Mouse (Mus musculus) brain, adult 2 months (tissue): ENCODE measurements around the gene Plekhg2.

ENCODE experiments used
- DNase-seq: peaks from one replicate; pipeline ENCODE4 v3.0.0; 2011; ENCODE audit warnings: low read depth, low spot score

Plekhg2 gene

DNA sequence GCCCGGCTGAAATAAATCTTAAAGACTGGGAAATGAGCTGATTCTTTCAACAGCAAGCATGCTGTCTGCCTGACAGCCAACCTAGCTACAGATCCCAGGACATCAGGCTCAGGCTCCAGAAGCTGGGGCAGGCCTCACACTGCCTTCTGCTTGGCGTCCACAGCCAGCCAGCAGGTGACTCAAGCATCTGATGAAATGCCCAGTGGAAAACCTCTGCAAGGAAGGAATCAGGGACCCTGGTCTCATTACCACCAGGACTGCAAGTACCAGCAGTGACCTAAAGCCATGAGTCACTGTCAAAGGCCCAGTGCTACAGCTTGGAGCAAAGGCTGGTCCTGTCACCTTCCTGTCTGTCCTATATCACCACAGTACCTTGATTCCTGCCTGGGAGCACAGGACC, 36.9 kb downstream of the Plekhg2 start:
- DNase-seq: no peak

DNA sequence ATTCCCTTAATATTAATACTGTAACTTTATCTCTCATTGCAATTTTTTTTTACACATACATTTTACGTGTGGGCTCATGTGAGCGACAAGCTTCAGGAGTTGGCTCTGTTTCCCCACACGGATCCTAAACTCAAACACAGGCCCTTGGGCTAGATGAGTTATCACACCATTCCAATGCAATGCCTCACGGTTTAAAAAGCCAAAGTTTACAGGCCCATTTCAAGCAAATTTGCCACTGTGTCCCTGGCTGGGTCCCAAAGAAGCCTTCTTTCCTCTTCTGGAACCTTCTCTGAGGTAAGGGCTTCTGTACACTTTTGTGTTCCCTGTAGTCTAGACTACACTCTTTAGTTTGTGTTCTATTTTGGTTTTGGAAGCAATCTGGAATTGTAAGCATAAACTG, 37.9 kb downstream of the Plekhg2 start:
- no peak for DNase-seq

DNA sequence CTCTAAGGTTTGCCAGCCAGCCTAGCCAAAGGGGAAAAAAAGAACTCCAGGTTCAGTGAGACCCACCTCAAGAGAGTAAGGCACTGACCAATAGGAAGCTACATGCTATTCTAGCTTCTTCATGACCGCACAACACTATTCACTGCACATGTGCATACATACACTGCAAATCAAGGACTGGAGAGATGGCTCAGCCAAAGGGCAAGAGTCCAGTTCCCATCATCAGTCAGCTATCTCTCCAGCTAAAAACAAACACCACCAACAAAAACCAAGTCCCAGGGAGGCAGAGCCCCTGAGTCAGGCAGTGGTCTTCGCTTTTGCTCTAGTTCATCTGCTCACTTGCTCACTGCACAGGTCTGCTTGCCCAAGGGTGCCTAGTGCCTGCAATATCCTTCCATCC, 44.1 kb downstream of the Plekhg2 start:
- no peak for DNase-seq

DNA sequence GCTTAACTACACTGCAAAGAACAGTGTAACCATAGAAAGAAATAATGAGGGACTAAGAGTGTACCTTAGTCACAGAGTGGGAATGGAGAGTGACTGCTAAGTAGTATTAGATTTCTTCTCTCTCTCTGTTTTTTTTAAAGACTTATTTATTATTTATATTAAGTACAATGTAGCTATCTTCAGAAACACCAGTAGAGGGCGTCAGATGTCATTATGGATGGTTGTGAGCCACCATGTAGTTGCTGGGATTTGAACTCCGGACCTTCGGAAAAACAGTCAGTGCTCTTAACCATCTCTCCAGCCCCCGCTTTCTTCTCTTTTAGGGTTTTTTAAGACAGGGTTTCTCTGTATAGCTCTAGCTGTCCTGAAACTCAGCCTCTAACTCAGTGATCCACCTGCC, 45.9 kb downstream of the Plekhg2 start:
- DNase-seq: no peak

DNA sequence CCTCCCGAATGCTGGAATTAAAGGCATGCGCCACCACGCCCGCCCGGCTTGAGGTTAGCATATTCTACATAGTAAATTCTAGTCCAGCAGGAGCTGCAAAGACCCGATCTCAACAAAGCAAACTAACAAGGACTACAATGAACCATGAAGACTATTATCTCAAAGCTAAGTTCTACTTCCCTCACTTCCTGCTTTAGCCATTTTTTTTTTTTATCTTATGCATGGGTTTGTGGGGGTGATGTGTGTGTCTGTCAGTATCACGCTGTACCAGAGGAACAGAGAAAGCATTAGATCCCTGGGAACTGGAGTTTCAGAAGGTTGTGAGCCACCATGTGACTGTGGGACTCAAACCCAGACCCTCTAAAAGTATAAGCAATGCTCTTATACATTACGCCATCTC, 47.1 kb downstream of the Plekhg2 start:
- no peak for DNase-seq

DNA sequence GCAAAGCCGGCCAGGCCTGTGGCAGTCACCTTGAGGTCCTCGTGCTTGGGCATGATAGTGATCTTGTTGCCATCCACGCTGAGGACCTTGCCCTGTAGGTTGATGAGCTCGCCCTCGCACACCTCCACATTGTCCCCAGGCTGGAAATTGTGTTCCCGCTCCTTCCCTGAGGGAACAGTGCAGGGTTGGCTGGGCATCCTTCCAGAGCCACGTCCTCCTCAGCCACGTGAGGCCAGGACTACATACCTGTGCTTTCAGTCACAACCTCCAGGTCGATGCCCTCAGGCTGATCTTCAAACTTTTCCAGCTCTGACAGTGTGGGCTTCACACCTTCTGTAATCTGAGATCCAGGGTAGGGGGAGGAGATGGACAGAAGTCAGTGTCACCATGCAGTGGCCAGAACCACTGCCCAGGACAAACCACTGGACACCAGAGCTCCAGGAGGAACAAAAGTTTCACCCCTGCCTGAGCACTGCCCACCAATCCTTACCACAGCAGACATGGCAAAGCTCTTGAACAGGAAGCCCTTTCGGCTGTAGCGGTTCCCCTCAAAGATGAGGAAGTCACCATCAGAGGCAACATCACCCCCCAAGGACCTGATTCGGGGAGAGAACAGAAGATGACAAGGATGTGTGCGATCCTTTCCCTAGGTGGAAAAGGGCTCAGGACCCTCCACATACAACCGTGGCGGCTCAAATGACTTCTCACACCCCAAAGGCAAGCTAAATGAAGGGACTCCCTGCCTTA, 50.3 kb downstream of the Plekhg2 start:
- DNase-seq: no peak

DNA sequence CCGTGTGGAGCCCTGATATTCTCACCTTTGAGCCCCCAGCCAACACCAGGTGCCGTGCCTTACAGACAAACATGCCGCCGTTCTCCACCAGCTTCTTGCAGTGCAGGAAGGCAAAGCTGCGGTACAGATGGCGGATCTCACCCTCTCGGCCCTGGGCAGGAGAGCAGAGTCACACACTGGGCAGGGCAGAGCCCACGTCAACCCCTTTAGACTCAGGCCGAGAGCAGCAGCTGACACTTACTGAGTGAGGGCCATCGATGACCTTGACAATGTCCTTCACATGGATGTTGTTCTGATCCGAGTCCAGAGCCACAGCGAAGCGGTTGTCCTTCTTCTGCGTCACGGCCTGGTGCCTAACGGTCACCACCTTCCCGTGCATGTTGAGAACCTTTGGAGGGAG, 53.7 kb downstream of the Plekhg2 start:
- DNase-seq: no peak

DNA sequence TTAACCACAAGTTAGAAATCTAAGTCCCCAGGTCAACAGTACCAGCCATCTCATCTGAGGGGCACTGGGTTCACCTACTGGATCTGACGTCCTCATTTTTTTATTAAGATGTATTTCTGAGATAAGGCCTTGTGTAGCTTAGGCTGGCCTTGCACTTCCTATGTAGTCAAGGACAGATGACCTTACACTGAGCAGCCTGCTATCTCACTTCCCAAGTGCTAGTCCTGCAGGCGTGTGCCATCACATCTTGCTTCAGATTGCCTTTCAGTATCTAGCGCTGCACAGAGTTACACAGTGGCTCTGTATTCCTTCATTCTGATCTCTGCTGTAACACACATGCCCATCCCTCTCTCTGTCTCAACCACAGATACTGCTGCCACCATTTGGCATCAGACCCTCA, 54.4 kb downstream of the Plekhg2 start:
- no peak for DNase-seq

DNA sequence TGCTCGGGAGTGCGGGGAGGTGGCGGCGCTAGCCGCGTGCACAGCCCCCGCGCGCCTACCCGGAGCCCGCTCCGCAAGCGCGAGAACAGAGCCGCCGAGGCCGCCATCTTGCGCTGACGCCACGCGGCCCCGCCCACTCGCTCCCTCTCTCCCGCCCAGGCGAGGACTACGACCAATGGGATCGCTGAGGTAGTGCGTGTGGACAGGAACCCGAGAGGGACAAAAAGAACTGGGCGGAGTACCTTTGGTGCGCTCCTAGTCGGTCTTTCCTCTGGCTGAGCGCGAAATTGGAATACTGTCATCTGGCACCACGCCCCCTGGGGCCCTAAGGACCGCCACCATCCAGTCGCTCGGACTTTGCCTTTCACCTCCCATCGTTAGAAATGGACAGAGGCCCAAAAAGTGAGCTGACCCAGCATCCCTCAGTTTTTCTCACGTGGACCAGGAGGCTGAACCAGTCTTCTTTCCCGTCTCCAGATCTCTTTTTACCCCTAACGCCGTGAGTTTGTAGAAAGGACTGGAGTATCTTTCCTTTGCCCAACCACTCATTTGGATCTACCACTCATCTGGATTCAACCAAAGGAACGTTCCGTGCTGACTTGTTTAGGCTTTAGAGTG, 60.4 kb downstream of the Plekhg2 start, which contains the start of gene Timm50:
TSS of gene Timm50 (minus strand) at position 147 of the 618 bp plus-strand sequence.
- peak; percentile 99 for DNase-seq

DNA sequence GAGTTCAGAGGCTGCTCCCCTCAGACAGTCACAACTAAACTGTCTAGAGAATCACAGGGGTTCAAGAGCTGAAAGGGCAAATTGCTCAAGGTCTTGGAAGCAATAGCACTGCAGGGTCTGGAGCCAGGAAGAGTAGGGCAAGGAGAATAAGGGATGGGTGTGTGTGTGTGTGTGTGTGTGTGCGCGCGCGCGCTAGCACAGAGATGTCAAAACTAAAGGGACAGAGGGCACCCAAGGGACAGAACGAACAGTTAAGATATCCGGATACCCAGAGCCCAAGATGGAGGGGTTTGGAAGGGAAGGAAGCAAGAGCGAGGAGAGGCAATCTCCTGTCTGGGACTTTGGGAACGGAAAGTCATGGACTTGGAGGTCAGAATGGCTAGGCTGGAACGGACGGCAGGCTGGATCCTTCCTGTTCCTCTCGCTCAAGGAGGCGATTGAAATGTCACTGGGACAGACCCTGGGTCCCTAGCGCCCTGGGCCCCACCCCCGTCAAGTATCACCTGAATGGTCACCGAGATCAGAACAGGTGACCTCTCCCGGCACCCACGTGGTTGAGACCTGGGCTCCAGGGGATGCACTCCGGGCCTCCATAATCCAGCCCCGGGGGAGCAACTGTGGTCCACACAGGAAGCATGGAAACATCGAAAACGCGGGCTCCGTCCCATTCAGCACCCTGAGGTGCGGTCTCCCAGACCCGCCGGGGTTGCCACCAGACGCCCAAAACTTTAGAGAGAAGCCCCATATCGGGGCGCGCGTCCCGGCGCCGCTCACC, 61.1 kb downstream of the Plekhg2 start:
- peak; percentile 21 for DNase-seq

DNA sequence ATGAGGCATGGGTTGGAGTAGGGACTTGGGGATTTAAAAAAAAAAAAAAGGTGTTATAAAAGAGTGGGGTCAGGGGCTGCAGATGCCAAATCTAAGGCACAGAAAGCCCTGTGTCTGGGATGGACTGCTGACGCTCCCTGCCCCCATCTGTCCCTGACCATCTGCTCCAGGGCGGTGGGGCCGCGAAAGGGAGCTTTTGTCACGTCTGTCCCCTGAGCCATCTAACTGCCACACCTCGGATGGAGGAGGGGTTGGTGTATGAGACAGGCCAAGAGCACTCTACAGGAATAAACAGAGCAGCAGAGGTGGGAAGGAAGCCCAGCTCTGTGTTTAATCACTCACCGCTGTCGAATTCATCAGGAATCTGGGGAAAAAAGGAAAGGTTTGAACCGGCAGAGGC, 62.7 kb downstream of the Plekhg2 start:
- DNase-seq: no peak
